Mouse (Mus musculus) spleen, postnatal 36 days (tissue): ENCODE results near the gene Gas6.
A peak's percentile ranks its signal among the peaks of the same experiment; 100 is the strongest.

ENCODE experiments used
- DNase-seq, 2 experiments: peaks; one replicate each; pipeline ENCODE4 v3.0.0; 2022; ENCODE audit warnings: low spot score in 2 of 2, mixed read lengths in 1 of 2

Gene Gas6

DNA sequence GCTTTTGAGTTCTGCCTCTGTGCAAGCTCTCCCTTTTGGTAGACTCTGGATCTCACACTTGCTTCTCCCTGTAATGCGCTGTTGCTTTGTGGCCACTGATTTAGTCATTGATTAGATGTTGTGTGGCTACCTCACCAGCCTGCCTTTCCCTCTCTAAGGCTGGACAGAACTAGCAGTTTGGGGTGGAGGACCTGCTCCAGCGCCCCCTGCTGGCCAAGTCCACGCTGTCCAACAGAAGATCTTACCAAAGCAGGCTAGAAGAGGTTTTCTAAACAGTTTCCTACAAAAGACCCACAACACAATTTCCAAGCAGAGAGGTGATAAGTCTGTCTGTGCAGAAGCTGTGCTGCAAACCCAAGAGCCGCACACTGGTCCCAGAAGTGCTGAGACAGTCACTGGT is 32.4 kb downstream of the Gas6 start:
- DNase-seq, result peak; percentile 10 to 18

DNA sequence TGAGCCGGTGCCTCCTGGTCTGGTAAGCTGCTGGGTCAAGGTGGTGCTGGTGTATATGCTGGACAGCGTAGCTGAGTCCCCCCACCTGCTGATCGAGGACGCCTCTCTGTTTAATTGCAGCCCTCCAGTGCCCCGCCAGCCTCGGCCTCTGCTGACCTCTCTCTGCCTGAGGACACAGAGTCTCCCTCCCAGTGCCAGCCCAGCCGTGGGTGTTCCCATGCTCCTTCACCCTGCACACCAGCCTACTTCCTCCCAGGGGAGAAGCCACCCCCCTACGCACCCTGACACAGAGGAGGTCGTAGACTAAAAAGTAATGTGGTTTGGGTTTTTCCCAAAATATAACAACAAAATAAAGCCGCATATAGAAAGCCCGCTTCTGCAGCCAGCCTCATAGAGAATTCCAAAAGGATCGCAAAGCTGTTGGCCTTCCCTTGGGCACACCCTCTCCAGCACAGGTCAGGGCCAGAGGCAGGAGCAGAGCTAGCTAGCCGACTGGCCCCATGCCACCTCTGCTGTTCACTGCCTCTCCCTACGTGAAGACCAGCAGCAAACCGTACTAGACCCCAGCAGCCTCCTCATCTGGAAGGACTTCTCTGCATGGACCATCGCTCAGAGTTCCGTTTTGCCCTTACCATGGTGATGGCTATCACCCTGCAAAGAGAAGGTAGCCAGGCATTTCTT is 33.1 kb downstream of the Gas6 start:
- no peak for DNase-seq

DNA sequence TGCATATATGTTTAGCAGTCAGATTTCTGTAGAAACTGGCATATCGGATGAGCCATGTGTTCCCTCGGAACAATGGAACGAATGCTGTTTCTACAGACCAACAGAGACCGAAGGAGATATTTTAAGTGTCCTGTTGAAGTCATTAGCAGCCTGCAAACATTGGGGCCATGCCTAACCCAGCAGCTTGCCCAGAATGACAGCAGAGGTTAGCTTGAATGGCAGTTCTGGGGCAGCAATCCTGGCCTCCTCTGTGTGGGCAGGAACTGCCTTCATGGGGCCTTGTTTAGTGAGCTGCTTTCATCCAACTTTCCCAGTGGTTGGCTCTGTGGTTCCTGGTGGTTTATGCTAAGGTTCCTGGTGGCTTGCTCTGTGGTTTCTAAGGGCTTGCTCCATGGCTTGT is 34.9 kb downstream of the Gas6 start:
- no peak for DNase-seq

DNA sequence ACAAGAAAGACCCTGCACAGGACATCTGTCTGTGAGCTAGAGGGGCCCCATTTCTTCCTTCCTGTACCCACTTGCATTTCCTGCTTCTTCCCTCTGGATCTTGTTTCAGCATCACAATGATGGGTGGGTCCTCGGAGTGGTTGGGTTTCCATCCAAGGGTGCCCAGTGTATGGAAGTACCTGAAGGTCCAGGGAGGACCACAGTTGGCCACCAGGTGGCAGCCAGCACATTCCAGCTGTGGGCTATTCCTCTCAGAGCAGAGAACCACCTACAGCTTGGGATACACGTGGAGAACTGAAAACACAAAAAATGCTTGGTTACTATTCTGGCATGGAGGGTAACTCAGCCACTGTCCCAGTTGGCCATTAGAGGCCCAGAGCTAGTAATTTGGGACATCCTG is 39.0 kb downstream of the Gas6 start:
- DNase-seq, result peak in 1 of 2 experiments; percentile 18

DNA sequence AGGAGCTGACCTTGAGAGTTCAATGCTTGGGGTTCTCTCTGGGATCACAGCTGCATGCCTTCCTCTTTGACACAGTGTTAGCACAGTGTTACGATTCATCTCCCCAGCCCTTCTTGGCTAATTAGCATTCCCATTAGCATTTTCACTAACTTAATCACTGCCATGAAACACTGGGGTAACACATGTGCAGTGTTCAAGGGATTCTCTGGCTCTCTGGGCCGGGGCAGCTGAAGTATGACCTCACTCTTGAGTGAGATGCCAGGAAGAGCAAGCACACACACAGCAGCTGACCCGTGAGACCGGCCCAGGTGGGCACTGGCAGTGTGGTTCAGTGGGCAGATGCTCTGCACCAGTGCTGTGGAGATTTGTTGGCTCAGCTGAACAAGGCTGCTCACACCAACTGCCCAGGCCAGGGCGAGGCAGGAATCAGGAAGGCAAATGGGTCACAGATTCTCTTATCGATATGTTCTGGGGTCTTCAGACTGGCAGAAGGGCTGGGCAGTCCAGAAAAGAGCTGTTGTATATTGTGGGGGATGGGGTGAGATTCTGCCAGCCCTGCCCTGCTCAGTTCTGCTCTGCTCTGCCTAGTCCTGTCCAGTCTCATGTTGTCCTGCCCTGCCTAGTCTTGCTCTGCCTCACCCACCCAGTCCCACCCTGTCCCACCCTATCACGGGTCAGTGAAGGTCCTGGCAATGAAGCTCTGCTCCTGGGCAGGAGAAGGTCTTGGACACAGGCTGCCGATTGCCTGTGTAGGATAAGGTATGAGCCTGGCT is 39.8 kb downstream of the Gas6 start:
- DNase-seq, result no peak

DNA sequence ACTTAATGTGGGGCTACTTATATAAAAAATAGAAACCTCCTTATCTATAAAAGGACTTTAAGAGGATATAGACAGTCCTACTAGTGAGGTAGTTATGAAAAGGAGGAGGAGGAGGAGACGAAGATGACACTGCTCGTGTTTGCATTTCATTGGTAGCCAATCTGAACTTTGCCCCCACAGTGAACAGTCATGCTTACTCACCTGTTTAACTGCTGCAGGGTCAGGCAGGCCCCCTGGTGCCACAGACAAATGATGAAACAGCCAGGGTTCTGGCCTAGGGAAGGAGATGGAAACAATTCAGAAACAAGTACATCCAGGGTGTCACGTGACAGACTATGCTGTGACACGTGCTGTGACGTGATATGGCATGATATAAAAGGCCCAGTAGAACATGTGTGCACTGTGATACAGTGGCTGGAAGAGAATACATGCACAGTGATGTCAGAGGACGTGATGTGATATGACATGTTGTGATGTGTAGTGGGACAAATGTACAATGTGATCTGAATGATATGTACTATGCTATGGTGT is 42.5 kb downstream of the Gas6 start:
- DNase-seq, result no peak

DNA sequence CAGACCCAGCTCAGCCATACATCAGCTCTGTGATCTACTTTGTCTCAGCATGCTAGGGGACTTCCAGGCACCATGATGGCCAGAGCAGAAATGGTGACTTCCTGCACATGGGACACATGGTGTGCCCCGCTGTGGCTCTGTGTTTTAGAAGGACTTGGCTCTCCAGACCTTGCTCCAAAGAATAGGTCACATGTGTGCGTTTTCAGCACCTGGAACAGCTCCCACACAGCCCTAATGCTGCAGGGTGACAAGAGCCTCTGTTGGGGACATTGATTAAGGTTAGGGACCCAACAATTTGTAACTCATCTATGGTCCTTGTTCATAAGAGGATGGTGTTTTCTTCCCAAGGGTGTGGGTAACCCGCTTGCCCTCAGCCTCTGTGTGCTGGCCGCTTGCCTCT is 46.1 kb downstream of the Gas6 start:
- no peak for DNase-seq

DNA sequence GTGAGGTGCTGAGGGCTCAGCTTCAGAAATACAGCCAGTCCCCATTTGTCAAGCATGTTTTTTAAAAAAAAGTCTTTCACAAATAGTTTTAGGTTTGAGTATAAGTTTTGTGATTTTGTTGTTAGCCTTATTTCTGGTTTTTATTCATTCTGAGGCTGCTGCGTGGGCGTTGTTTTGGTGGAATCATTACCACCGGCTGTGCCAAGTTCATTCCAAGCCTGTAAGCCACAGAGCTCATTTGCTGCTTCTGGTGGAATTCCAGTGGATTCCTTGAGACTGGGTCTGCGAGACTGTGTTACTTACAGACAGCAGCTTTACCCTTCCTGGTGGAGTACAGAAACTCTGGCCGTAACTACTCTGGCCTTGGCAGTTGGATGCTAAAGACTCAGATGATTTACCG is 47.8 kb downstream of the Gas6 start:
- no peak for DNase-seq

DNA sequence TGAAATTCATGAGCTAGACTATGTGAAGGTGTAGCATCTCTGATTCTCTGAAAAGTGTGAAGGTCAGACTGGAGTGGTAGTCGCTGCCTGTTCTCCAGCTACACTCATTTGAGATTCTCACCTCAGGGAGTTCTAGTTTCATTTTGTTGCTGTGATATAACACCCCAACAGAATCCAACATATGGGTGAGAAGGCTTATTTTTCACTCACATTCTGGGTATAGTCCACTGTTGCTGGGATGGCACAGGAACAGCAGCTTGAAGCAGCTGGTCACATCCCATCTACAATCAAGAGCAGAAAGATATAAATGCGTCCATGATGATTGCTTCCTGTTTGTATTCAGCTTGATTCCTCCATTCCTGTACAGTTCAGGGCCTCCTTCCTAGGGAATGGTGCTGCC is 52.1 kb downstream of the Gas6 start:
- no peak for DNase-seq

DNA sequence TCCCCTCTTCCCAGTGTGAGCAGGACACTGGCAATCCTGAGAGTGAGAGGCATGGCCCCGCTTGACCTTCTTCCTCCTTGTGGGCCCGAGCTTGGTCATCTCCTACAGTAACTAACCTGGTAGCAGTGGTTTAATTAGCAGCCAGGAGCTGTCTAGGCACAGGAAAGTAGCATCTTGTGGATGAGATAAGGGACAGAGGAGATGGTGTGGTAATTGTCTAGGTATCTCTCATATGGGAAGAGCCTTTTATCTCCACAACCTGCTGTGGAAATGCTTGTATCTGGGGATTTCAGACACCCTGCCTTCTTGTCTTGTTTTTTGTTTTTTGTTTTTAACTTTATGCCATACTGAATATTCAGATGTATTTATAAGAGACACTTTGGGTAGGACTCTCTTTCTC is 56.8 kb downstream of the Gas6 start:
- no peak for DNase-seq

DNA sequence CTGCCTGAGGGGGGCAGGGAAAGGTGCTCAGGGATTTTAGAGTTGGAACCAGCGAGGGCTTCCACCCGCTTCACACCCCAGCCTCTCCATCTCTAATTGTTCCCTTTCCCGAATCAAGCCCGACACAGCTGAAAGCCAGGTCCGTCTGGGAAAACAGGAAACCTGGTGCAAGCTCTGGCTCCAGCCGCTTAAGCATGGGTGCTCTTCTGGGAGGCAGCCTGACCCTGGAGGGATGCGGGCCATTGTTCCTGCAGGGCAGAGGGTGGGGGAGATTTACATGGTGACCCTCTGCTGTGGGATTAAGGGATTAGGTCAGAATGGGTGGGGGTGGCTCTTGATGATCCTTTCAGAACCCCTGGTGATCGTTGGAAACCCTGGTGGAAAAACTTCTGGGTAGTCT is 58.2 kb downstream of the Gas6 start:
- no peak for DNase-seq

DNA sequence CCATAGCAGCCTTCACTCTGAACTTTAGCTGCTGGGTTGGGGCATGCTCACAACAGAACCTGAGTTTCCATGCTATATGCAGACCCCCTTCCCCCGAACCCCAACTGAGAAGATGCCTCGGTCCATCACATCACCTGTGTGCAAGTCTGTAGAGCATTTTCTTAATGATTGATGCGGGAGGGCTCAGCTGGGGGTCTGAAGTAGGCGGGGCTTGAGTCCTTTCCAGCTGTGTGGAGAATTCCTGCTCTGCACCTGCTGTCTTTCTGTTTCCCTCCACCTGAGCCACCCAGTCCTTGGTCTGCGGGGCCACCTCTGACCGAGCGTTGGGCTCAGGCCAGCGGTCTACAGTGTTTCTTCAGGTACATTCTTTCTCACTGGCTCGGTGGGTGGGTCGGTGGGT is 59.4 kb downstream of the Gas6 start, which contains the start of gene Tmem255b:
Gene Tmem255b (plus strand): TSS at position 301 of the 400 bp plus-strand sequence.
- DNase-seq, result no peak

DNA sequence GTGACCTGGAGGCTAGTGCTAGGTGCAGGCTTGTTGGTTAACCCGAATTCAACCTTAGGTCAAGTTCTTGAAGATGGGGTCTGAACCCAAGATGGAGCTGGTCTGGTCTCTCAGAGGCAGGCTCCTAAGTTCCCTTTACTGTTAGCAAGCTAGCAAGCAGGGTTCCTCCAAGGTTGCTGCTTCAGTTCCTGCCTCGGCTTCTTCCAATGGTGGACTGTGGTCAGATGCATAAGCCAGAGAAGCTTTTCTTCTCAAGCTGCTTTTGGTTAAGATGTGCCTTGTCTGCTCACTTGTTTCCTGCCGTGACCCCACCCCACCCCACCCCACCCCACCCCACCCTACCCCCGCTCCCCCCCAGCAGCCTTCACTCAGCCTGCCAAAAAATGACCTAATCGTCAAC is 61.2 kb downstream of the Gas6 start:
- no peak for DNase-seq

DNA sequence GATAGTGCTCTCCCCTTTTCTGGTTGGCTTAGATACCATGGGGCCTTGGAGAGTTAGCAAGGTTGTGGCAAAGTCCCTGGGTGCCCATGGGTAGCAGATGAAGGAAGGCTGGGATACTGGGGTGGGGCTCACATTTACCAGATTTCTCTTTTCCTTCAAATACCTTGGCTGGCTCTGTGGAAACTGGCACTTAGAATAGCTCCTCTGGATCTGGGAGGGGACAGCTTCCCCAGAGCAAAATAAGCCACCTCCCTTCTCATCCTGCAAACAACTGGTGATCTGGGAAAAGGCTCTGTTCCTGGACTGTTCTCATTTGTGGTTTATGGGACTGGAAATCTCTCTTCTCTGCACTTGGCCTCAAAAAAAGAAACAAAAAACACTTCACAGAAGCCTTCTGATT is 63.4 kb downstream of the Gas6 start:
- no peak for DNase-seq

DNA sequence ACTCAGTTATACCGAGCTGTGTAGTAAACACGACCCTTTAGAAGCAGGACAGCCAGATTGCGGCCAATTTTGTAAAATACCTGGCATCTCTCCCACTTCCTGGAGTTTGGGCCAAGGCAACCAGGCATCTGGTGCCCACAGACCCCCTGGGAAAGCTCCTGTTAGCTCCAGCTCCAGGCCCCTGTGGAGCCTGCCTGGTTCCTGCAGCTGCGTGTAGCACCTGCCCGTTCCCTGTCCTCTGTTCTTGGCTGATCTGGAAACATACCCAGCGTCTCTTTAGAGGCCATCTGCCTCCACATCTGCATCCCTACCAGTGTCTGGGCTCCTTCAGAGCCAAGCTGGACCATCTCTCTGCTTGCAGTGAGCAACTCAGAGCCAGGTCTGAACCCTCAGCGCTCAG is 63.9 kb downstream of the Gas6 start:
- no peak for DNase-seq

DNA sequence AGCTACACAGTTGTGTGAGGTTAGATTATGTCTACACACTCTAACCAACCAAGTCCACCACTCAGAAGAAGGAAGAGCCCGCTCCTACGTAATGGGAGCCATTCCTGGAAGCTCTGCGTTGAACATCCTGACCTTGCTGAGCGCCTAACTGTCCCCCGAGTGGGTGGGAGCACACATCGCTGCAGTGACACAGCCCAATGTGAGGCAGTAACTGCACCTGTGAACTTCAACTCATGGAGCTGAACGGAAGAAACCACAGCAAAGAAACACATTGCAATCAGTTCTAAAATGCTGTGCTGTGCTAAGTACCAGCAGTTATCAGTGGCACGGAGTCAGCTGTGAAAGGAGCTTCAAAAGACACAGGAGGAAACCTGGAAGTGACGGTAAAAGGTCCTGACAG is 66.1 kb downstream of the Gas6 start:
- DNase-seq, result no peak

DNA sequence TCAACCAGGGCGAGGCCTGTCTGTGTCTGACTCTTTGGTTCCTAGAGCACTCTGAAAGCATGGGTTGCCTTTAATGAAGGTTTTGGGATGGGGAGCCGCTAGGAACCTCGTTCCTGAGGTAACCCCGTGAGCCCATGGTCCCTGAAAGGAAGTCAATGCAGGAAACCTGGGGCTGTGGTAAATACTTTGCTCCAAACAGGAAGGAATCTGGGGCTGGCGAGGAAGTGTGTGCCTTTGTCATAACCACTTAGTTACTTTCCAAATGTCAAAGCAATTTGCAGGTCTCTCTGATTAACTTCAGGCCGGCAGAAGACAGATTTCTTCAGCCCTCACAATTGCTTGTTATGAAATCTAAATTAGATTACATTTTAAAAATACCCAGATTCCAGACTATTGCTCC is 66.9 kb downstream of the Gas6 start:
- no peak for DNase-seq

DNA sequence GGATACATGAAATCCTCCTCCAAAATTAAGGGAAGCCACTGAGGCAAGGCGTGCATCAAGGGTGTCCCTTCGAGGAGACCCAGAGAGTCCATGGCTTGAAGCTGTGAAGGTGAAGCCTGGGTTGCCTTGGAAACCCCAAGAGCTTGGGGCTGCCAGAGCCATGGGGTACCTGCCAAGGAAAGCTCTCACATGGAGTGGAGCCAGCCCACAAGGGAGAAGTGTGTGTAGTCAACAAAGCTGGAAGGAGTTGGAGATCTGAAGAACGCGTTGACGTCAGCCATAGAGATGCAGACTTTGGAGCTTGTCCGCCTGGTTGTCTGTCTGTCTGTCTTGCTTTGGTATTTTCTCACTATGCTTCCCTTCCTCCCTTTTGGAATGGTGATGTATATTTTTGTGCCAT is 73.3 kb downstream of the Gas6 start:
- no peak for DNase-seq

DNA sequence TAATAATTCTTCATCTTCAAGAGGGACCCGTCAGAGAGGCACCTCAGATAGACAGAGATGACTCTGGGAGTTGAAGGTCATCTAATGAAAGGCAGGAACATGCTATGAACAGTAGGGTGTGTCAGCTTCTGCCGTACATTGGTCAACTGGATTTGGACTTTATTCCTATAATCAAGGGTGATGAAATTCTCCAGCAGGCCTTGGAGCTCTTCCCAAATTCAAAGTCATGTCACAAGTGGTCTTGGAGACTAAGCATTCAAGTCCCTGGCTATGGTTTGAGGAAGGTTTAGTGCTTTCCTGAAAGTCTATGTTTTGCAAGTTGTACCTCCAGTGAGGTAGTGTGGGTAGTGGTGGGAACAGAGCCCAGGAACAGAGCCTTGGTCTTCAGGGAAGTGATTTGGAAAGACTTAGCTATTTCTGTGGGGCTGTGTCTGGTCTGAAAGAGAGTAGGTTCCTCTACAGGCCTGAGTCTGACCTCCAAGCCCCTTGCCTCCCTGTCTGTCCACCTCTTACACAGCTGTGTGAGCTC is 75.1 kb downstream of the Gas6 start:
- no peak for DNase-seq

DNA sequence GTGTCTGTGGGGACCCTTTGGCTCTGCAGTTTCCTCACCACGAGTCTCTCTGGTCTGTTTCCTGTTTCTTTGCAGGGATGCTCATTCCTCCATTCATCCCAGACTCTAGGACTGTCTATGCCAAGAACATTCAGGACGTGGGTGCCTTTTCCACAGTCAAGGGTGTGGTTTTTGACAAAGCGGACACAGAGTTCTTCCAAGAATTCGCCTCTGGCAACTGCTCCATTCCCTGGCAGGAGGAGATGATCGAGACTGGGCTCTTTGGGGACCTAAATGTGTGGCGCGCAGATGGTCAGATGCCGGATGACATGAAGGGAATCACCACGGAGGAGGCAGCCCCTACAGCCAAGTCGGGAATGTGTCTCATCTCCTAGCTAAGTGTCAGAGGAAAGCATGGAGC is 78.4 kb downstream of the Gas6 start:
- no peak for DNase-seq
